27 mouse cellular contexts compared by ENCODE assay signal in the genomic region with DNA sequence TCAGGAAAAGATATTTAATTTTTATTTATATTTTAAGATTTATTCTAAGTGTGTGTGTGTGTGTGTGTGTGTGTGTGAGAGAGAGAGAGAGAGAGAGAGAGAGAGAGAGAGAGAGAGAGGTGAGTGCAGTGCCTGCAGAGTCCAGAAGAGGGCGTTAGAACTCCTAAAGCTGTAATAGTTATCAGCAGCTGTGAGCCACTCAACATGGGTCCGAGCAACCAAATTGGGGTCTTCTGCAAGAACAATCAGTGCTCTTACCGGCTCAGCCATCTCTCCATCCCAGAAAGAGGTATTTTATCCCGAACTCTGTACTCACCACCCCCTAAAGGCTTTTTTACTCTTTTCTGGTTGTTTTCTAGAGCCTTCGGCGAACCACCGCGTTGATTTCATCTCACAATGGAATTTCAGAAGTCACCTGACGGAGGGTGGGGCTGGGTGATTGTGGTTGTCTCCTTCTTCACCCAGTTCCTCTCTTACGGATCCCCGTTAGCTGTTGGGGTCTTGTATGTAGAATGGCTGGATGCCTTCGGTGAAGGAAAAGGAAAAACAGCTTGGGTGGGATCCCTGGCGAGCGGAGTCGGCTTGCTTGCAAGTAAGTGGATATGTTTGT. TPM values are rescaled to one million over a fixed set of nuclear protein-coding genes. Genes with fewer than 3 reads are reported as not detected.
DNase-seq lines count a peak whose midpoint lies in the region; ATAC-seq and TF ChIP-seq lines count a peak whose summit lies in the region.
"Had no signal": no experiment of that assay in that cellular context is flagged by ENCODE, and none has a peak within 500 bp of the region (broad histone marks: within the 10 kb centered on the region; RNA-seq: fewer than 3 reads in every experiment).

No protein-coding gene starts in this region.

- no peaks in the 10 kb centered on the region for H3K36me3 ChIP-seq in heart, embryonic 11.5 days (ENCODE audit: control insufficient read depth, insufficient read depth, low read length)
- H3K36me3 ChIP-seq in lung, postnatal 0 days (ENCODE audit: insufficient read depth, low read length): no peaks in the 10 kb centered on the region
- no peaks in the 10 kb centered on the region for H3K36me3 ChIP-seq in hindbrain, embryonic 12.5 days
- H3K36me3 ChIP-seq: hindbrain, embryonic 10.5 days; limb, embryonic 12.5 days had no signal

- POLR2A ChIA-PET in Patski (lab: Charles Lee): no interaction called here

- 79% methylated on average over 15 of the region's 15 CpGs for WGBS in heart, embryonic 11.5 days (ENCODE audit: insufficient replicate concordance)
- WGBS in lung, postnatal 0 days: 87% methylated on average over 15 of the region's 15 CpGs
- WGBS in hindbrain, embryonic 12.5 days: 86% methylated on average over 15 of the region's 15 CpGs

- CTCF ChIA-PET in Patski (lab: Charles Lee): no interaction called here

- TF ChIP-seq EP300 in lung, postnatal 0 days (IDR thresholded peaks at IDR 0.05): no peak

- peak; percentile 13 for TF ChIP-seq CTCF in lung, postnatal 0 days (IDR thresholded peaks at IDR 0.05)
- TF ChIP-seq CTCF in Patski (IDR thresholded peaks at IDR 0.05): peak; percentile 29

- no peak overlapping the region for H3K4me2 ChIP-seq in heart, embryonic 11.5 days
- no peak overlapping the region for H3K4me2 ChIP-seq in lung, postnatal 0 days (replicated peaks; ENCODE audit: low read depth, low read length)
- no peak overlapping the region for H3K4me2 ChIP-seq in hindbrain, embryonic 12.5 days (replicated peaks)
- H3K4me2 ChIP-seq: forebrain, embryonic 13.5 days; limb, embryonic 12.5 days; liver, embryonic 11.5 days had no signal

- H3K4me1 ChIP-seq in heart, embryonic 11.5 days (ENCODE audit: control insufficient read depth, insufficient read depth, low read length): no peaks in the 10 kb centered on the region
- H3K4me1 ChIP-seq in lung, postnatal 0 days (ENCODE audit: insufficient read depth, low read depth, low read length): no peaks in the 10 kb centered on the region
- no peaks in the 10 kb centered on the region for H3K4me1 ChIP-seq in hindbrain, embryonic 12.5 days
- H3K4me1 ChIP-seq: hindbrain, embryonic 10.5 days; limb, embryonic 12.5 days had no signal

- no peaks in the 10 kb centered on the region for H3K27me3 ChIP-seq in heart, embryonic 11.5 days (ENCODE audit: control insufficient read depth, insufficient read depth, low read length)
- H3K27me3 ChIP-seq in lung, postnatal 0 days (replicated peaks; ENCODE audit: insufficient read depth, low read length): no peaks in the 10 kb centered on the region
- peaks cover 5% of the 10 kb centered on the region for H3K27me3 ChIP-seq in Patski
- no peaks in the 10 kb centered on the region for H3K27me3 ChIP-seq in hindbrain, embryonic 12.5 days
- H3K27me3 ChIP-seq: forebrain, embryonic 13.5 days; limb, embryonic 12.5 days had no signal

- no peaks in the 10 kb centered on the region for H3K9me3 ChIP-seq in heart, embryonic 11.5 days (replicated peaks; ENCODE audit: control insufficient read depth, low read length)
- no peaks in the 10 kb centered on the region for H3K9me3 ChIP-seq in lung, postnatal 0 days (ENCODE audit: low read length)
- no peaks in the 10 kb centered on the region for H3K9me3 ChIP-seq in hindbrain, embryonic 12.5 days (replicated peaks)
- H3K9me3 ChIP-seq: forebrain, embryonic 13.5 days; hindbrain, embryonic 10.5 days; limb, embryonic 12.5 days had no signal

- H3K4me3 ChIP-seq in heart, embryonic 11.5 days (ENCODE audit: low read depth, low read length): no peak overlapping the region
- H3K4me3 ChIP-seq in lung, postnatal 0 days (ENCODE audit: low read depth, low read length): no peak overlapping the region
- H3K4me3 ChIP-seq in hindbrain, embryonic 12.5 days: no peak overlapping the region
- H3K4me3 ChIP-seq: forebrain, embryonic 13.5 days; hindbrain, embryonic 10.5 days; limb, embryonic 12.5 days had no signal

- in situ Hi-C loops in Patski (cut with MboI; ENCODE audit: low pct_unique_long_range_greater_than_20kb): no loop called here

- H3K9ac ChIP-seq in heart, embryonic 11.5 days (ENCODE audit: low read depth, low read length): no peak overlapping the region
- H3K9ac ChIP-seq in lung, postnatal 0 days (replicated peaks; ENCODE audit: low read depth): no peak overlapping the region
- H3K9ac ChIP-seq in hindbrain, embryonic 12.5 days: no peak overlapping the region
- H3K9ac ChIP-seq: forebrain, embryonic 13.5 days; limb, embryonic 12.5 days; liver, postnatal 0 days had no signal

- no peak overlapping the region for H3K27ac ChIP-seq in heart, embryonic 11.5 days (ENCODE audit: low read depth, low read length)
- H3K27ac ChIP-seq in lung, postnatal 0 days (ENCODE audit: low read length): no peak overlapping the region
- no peak overlapping the region for H3K27ac ChIP-seq in hindbrain, embryonic 12.5 days
- H3K27ac ChIP-seq: forebrain, embryonic 13.5 days; hindbrain, embryonic 10.5 days; limb, embryonic 12.5 days; macrophage had no signal

- ATAC-seq in heart, embryonic 11.5 days (replicated peaks; ENCODE audit: insufficient number of reproducible peaks, low FRiP score, low TSS enrichment): no peak
- no peak for ATAC-seq in lung, postnatal 0 days
- ATAC-seq in Patski: no peak
- no peak for ATAC-seq in hindbrain, embryonic 12.5 days (ENCODE audit: low FRiP score)
- ATAC-seq: forebrain, embryonic 13.5 days; hindbrain, embryonic 16.5 days; liver, postnatal 0 days had no signal

- peak; percentile 70 for DNase-seq in heart, adult 11 months
- DNase-seq in lung, postnatal 0 days (ENCODE audit: low spot score): no peak
- DNase-seq in lung, adult 18-20 months: no peak
- DNase-seq in Patski (ENCODE audit: low read depth, low spot score): no peak
- no peak for DNase-seq in thymus, postnatal 14 days
- DNase-seq: adrenal gland, postnatal 14 days; cerebellum, adult 11 months; cerebellum, adult 9-10 months; cerebellum, postnatal 36 days; gastrocnemius, postnatal 14 days; heart, postnatal 14 days; kidney, adult 2 months; kidney, postnatal 4 days; liver, postnatal 0 days; lung, postnatal 10 days; midbrain, embryonic 14.5 days; right cerebral cortex, postnatal 25 days; spleen, adult 18-20 months; thymus, postnatal 25 days had no signal

RNA-seq across cellular contexts. Expression of a gene that starts 10.8 kb away (rescaled TPM):
- 0.53 and 0.79 TPM in 2 replicates for polyA plus RNA-seq in heart, embryonic 11.5 days (2014; fragmentation: Nextera tagmentation; extraction: Ambion mirVana)
- 24.8 and 25.4 TPM in 2 replicates for polyA plus RNA-seq in lung, postnatal 0 days (2015; fragmentation: Nextera tagmentation; extraction: Ambion mirVana)
- polyA plus RNA-seq in Patski (2021): 0.42 TPM
- 1.3 and 1.4 TPM in 2 replicates for polyA plus RNA-seq in hindbrain, embryonic 12.5 days (2016; fragmentation: Nextera tagmentation; extraction: Ambion mirVana)

RNA-seq across cellular contexts. Expression of a gene that starts 51.2 kb away (rescaled TPM):
- 0.49 and 0.77 TPM in 2 replicates for polyA plus RNA-seq in heart, embryonic 11.5 days (2014; fragmentation: Nextera tagmentation; extraction: Ambion mirVana)
- polyA plus RNA-seq in lung, postnatal 0 days (2015; fragmentation: Nextera tagmentation; extraction: Ambion mirVana): 1.6 and 1.8 TPM in 2 replicates
- polyA plus RNA-seq in Patski (2021): not detected
- 3.8 and 7.2 TPM in 2 replicates for polyA plus RNA-seq in hindbrain, embryonic 12.5 days (2016; fragmentation: Nextera tagmentation; extraction: Ambion mirVana)
- polyA plus RNA-seq: forebrain, embryonic 13.5 days; macrophage; midbrain, embryonic 14.5 days had no signal

Comparison
In these comparisons a context has a peak if more than half of its experiments do, and no peak if none do; other contexts are left out.
1. RNA of a gene that starts 10.8 kb away (polyA plus RNA-seq): 24.8 to 25.4 TPM in lung, postnatal 0 days; 1.3 to 1.4 TPM in hindbrain, embryonic 12.5 days, 0.53 to 0.79 TPM in heart, embryonic 11.5 days and 0.42 TPM in Patski (single experiment); every median in the first group is over 10 times any median in the second.